Mouse (Mus musculus): ENCODE data around the gene Fgfr2. TPM values are rescaled to one million over a fixed set of nuclear protein-coding genes. Genes with fewer than 3 reads are reported as not detected.

Fgfr2 gene
- polyA plus RNA-seq, 3 experiments from 2014 or later = 0.27 TPM; not detected in 2

DNA sequence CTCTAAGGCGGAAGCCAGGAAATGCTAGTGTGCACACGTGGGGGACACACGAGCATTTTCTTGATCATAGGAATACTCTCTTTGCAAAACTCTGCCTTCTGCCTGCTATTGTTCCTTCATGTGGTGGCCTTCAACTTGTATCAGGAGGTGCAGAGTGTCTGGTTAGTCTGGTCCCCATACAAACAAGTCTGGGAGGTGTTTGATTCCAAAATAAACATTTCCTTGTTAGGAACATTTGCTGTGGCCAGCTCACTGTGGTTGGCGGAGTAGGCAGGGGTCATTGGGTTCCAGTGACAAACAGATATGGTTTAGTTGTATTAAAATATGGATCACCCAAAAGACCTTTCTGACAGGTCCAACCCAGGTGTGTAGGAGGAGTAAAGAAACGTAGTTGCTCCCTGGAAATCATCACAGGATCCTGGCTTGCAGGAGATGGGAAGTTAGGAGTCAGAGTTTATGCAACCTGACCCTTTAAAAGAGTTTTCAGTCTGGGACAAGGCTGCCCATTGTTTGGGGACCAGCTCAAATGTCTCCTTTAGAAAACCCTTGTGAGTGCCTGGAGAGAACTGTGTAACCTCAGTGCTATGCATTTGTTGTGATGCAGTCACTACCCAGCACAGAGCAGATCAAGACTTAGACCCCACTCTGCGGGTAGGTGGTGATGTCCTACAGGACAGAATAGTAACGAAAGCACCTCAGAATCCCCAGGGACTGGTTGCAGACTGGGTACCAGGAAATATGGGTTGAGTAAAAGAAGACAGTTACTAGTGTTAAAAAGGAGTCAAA lies 235.9 kb downstream of the Fgfr2 start:
- ATAC-seq = no peak

DNA sequence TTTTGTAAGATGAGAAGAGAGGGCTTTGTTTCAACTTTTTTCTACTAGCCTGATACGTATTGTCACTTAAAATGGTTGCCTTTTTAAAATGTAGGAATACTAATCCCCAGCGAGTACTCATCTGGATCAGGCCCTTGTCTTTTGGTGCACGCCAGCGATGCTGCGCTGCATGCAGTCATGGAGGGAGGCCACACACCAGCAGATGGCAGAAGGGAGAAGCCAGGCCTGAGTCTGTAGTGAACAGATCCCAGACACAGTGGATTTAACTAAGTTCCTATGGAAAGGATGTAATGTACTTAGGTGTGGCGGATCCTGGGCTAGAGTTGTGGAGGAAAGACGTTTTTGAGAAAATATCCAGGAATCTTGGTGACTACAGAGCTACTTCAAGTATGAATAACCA lies 239.1 kb downstream of the Fgfr2 start:
- ATAC-seq = no peak

DNA sequence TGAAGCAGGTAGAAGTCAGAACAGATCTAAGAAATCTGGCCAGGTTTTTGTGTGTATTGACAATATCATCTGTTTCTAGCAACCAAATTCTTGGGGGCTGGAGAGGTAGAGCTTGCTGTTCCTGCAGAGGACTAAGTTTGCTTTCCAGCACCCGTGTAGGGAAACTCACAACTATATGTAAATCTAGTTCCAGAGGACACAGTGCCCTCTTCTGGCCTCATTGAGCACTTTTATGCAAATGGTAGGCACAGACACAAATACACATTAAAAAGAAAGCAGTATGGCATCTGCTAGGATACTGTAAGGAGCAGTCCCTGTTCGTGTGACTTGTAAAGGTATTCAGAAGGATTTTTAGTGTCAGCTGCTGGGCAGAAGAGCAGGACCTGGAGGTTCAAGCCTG lies 240.8 kb downstream of the Fgfr2 start:
- peak; percentile 32 for ATAC-seq

DNA sequence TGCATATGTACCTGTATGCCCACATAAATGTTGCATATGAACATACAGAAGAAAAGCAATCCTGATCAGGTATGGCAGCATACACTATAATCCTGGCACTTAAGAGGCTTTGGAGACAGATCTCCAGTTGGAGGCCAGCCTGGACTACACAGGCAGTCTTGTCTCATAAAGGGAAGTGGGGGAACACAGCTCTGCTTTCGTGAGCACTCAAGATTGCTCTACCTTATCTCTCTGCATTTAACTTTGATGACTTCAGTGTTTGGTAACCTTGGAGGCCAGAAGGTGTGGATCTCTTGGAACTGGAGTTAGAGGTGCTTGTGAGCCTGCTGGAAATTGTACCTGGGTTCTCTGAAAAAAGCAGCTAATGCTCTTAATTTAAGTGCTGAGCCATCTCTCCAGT lies 242.9 kb downstream of the Fgfr2 start:
- ATAC-seq = no peak

DNA sequence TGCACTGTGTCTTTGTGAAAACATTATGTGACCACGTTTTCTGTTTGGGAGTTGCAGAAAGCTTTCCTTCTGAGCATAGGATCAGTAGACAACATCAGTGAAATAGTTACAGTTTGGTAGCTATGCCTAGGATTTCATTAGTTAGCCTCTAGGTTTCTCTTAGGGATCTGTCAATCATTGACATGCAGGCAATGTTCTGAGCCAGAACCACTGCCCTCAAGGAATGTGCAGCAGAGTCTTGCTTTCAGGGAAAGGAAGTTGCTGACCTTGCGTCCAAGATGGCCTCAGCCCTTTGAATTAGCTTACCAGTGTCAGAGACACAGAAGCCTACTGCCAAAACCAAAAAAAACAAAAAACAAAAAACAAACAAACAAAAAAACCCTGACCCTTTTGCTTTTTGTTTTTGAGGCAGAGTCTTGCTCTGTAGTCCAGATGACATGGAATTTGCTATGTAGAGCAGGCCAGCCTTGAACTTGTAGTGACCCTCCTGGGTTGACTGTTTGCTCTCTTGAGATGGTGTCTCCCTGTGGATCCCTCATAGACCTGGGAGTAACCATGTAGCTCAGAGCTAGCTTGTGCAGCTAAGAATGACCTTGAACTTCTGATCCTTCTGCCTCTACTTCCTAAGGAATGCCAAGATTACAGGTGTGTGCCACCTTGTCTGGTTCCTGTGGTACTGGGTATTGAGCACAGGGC lies 247.6 kb downstream of the Fgfr2 start:
- no peak for ATAC-seq

DNA sequence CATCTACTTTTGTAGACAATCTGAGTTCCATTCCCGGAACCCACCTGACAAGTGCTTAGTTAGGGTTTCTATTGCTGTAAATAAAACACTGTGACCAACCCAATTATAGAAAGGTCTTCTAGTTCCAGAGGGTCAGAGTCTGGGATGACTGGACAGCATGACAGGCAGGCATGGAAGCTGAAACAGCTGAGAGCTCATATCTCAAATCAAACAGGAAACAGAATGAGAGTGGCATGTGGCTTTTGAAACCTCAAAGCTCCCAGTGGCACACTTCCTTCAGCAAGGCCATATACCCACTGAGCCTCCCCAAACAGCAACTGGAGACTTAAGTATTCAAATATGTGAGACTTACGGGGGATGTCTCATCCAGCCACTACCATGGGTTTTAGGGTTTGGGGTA lies 250.1 kb downstream of the Fgfr2 start:
- no peak for ATAC-seq

DNA sequence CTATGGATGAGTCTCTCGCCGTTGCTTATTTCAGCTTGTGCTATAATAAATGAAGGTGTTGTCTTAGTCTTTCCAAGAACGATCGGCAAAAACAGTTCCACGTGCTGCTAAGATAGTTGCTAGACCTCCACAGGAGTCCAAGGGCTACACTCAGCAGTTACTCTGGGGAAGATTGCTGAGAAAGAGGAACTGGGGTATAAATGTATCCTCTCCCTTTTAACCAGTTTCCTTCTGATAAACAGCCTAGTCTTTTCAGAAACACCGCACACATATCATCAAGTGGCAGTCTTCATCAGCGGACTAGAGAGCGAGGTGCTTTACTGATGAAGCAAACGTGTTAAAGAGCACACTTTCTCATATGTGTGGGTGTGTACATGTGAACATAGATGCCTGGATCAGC lies 256.8 kb downstream of the Fgfr2 start:
- ATAC-seq = no peak

DNA sequence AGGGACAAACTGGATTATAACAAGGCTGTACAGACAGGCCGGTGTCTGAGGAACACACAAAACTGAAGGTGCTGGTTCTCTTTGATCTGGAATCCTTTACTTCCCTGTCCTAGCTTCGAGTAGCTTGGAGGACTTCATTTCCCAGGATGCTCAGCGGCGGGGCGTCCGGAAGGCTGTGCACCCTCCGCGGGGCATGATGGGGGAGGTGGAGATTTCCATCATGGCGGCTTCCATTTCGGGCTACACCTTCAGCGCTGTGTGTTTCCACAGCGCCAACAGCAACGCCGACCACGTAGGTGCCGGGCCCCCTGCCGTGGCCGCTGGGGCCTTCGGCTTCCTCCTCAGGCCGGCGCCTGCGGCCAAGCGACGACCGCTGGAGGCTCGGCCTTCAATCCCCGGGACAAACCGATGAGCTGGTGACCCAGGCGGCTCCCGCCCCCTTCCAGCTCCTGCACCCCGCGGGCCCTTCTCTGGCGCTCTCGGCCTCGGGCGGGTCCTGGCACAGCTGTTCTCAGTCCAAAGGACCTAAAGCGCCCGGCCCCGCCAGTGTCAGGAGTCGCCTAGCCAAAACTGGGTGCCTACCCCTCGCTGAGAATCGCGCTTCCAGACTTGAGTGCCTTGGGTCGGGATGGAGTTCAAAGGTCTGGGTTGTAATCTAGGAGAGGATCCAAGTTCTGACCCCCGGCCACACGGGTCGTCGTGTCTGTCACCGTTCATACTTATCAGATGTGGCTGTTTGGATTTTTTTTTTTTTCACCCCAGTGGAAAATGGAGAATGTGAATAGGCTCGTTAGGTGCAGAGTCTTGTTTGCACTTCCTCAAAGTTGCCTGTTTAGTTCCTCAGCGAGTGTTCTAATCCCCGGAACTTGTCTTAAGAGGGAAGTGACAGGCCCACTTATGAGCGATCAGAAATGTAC lies 263.9 kb downstream of the Fgfr2 start, which contains the start of gene Abraxas2:
Gene Abraxas2 (plus strand): TSS at position 184 of the 917 bp plus-strand sequence.
- ATAC-seq = peak; percentile 98

DNA sequence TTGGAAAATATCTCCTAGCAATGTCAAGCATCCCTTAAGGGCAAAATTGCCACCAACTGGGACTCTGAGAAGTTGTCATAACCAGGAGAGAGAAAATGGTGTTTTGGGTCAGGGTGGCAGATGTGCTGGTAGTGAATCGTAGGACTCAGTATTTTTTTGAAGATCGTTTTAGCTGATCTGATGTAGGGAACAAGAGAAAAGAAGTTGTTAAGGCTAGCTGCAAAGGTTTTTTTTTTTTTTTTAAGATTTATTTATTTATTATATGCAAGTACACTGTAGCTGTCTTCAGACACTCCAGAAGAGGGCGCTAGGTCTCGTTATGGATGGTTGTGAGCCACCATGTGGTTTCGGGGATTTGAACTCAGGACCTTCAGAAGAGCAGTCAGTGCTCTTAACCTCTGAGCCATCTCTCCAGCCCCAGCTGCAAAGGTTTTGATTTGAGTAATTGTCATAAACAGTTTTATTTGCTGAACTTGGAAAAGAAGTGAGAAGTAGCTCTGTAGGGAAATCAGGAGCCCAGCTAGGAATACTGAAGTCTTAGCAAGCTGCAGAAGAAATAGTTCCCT lies 265.0 kb downstream of the Fgfr2 start:
- ATAC-seq = no peak

DNA sequence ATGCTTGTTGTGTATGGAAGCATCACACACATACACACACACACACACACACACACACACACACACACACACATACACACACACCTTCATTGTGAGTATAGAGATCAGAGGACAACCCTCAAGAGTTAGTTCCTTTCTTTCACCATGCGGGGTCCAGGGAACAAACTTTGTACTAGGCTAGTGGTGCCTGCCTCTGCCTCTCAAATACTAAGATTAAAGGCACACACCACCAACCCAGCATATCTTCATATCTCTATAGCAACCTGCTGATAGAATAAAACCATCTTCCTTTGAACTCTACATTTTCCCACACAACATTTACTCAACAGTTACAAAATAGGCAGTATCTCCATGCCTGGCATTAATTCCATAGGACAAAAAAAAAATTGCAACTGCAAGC lies 267.1 kb downstream of the Fgfr2 start:
- ATAC-seq = no peak

DNA sequence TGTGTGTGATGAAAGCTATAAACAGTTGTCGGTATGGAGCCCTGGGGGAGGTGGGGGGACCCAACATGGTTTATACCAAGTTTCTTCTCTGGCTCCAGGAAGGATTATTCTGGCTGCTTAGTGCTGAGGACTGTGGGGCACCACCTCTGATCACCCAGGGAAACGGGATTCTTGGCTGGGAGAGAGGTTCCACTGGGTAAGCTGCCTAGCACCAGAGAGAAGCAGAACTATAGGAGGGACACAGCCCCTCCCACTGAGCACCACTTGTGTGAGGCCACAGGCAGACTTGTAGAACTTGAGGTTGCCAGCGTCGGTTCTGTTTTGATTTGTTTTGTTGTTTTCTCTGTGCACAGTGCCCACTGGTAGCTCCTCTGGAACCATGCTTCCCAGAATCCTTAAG lies 269.2 kb downstream of the Fgfr2 start:
- ATAC-seq = no peak

DNA sequence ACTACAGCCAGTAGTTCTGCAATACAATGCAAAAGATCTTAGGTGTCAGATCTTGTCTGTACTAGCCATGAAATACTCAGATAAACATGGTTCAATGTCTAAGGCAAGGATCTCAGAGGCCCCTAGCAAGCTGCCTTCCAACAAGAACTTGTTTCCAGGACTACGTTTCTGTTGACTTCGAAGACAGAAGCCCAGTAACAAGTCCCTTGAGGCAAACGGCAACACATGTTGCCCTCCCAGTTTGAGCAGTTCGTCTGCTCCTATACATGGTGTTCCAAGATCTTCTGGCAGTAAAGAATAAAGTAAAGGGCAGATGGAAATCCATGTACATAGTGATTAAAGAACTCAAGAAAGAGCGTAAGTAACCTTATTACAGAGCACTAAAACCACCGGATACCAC lies 269.8 kb downstream of the Fgfr2 start:
- no peak for ATAC-seq

DNA sequence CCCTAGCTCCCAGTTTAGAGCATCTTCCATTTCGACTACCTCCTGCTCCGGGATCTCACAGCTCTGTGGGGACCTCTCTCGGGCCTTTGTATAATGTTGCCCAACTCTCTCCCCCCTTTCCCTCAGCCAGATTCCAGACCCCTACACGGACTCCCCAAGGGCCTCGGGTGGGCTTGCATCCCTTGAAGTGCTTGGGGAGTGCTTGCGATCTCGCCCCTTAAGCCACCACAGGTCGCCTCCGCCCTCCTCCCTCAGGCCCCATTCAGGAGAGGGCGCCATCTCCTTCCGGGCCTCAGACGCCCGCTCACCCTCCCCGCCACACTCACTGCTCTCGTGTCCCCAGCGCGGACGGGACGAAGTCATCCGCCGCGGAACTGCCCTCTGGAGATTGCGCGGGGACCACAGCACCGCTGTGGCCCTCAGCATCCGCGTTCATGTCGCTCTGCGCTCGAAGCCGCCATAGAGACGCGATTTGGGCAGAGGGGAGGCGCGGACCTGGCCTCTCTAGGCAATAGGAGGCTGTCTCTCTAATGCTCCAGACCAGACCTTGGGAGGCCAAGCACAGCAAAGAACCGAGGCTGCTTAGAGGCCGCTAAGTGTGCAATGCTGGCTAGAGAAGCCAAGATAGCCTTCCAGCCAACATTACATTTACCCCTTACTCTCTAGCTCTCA lies 270.8 kb downstream of the Fgfr2 start, which contains the start of gene Eef1akmt2:
Gene Eef1akmt2 (minus strand): TSS at position 501 of the 672 bp plus-strand sequence.
- ATAC-seq = peak; percentile 86

DNA sequence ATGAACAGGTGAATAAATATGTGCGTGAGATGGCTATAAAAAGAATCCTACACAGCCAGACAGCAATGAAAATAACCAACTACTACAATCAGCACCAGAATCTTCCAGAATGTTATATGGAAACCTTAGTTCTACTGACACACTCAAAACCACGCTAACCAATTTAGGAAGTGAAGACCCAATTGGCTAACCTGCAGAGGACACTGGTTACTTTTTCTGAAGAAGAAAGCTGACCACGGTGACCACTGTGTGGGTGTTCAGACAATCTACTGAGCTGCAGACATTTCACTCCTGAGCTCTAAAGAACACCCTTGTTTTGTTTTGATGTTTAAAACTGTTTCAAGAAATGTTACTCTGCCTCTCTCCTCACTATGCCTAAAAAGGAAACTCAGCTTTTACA lies 280.0 kb downstream of the Fgfr2 start:
- ATAC-seq = no peak

DNA sequence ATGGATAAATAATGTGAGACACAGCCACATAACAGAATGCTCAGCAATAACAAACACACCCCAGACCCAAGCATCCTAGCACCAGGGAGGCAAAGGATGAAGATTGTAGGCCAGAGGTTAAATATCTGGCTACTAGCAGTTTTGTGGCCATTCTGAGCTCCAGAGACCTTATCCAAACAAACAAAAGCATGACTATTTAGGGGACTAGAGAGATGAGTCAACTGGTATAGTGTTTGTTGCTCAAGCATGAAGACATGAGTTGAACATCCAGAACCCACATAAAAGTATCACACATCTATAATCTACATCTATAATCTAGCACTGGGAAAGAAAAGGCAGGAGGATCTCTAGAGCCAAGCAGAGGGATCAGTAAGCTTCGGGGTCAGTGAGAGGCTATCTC lies 280.7 kb downstream of the Fgfr2 start:
- ATAC-seq = no peak

DNA sequence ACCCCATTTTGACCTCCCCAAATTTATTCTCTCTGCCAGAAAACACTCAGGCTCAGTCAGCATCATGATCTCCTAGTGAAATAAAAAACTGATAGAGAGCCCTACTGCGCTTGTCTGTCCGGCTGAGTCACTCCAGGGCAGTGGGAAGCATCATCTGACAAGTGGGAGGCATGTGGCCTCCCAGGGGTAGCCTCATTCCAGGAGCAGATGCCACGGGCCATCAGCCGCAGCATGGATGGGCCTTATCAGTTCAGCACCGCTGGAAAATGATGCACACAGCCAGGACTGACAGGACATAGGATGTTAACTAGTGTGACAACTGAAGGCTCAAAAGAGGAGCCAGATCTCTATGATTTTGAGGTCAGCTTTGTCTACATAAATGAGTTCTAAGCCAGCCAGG lies 281.9 kb downstream of the Fgfr2 start:
- no peak for ATAC-seq

DNA sequence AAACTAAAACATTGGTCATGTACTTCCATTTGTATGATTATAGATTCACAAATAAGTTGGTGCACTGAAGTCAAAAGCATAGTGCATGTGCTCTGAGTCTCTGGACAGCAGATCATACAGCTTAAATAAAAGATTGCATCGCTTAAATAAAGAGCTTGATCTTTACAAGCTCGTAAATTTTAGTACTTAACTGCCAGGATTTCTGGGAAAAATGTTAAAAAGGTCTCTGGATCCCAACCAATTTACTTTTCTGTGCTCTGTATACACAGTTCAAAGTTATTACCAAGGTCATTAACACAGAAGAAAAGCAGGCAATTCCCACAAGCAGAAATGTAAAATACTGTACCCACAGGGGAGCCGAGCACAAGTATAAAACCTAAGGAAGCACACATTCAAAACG lies 292.2 kb downstream of the Fgfr2 start:
- no peak for ATAC-seq

DNA sequence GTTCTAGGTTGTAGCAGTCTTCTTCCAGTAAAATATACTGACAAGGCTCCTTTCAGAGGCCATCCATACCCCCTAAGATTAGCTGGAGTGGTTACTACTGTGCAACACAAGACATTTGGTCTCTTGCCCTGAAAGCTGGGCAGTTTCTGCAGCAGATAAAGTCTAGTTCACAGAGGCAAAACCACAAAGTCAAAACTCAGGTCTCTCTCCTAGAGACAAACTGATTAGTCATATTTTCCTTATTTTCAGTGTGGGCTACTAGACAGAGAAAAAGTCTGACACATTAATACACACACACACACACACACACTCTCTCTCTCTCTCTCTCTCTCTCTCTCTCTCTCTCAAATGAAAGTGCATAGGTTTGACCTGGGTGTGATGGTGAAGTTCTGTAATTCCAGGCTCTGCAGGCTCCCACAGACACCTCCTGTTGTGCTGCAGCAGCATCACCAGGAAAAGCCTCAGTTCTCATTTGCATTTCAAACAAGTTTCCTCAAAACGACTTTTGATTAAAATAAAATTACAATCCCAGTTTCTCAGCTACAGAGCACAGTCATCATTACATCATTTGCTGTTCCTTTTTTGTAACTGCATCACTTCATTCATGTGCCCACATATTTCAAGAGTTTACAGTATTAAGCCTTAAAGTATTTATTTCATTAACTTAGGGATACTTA lies 298.7 kb downstream of the Fgfr2 start:
- ATAC-seq = peak; percentile 76

DNA sequence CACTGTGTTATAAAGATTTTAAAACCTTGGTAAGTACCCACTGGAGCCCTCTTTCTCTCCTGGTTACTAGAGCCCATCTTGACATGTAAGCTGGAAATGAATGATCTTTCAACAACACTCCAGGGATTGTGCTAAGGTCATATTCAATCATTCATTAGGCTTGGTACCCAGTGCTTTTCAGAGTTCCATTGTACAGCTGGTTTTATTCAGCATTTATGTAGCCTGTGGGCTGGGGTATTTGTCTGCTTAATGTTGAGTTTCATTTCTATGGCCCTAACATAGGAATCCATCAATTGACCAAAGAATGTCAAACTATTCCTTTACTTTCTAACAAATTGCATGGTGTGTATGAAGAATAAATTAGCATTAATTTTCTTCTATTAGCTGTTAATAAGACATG lies 299.3 kb downstream of the Fgfr2 start:
- ATAC-seq = no peak

DNA sequence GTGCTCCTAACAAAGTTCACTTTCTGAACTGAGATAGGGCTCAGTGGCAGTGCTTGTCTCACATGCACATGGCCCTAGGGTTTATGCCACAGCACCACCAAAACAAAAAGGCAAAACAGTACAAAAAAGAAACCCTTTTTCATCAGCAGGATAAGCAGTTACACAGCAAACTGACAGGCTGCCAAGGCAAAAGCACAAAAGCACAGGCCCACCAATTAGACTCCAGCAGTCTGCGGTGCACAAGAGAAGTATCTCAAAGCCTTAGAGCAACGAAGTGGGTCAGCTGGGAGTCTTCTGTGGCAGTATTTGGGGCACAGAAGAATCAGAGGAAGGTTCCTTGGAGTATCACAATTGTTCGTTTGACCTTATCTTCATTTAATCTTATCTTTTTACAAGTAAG lies 302.5 kb downstream of the Fgfr2 start:
- no peak for ATAC-seq

DNA sequence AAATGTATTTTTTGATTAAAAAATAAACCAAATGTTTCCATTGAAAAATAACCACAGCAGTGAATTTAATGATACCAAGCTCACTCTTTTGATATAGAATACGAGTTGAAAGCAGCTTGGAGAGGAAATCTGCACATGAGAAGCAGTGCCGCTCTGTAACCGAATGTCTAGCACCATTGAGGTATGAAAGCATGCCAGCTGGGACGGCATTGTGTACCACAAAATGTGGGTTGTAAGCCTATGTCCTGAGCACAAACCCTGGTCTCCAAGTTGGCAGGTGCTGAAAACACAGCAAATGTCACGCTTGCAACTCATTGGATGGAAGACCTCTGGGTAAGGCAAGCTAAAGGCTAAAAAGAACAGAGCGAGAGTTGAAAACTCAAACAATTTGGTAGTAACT lies 306.1 kb downstream of the Fgfr2 start:
- no peak for ATAC-seq

DNA sequence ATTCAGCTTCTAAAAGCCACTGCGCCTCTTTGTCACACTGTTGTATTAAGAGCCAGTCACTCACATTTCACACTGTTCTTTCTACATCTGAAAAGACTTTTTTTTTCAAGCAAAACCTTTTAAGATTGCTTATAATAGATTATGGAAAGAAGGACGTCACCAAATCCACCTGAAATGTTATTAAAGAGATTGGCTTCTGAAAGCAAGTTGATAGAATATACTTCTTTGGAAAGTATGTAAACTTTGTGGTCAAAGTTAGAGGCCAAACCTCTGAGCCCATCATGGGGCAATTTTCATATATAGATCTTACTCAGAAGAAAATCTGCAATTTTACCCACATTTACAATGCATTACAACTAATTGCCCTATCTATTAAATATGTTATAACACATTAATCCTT lies 306.6 kb downstream of the Fgfr2 start:
- ATAC-seq = no peak

Measured in inflammation-experienced regulatory T-cells, adult 6 months (primary cell).